Mouse (Mus musculus): ENCODE data around the gene Miga1.

Gene Miga1

GRCm38 (mm10) chr3:152245273-152245910 is 94.8 kb downstream of the Miga1 start:
- DNase-seq (ENCODE audit: low spot score in 2 of 2), result no peak

DNA sequence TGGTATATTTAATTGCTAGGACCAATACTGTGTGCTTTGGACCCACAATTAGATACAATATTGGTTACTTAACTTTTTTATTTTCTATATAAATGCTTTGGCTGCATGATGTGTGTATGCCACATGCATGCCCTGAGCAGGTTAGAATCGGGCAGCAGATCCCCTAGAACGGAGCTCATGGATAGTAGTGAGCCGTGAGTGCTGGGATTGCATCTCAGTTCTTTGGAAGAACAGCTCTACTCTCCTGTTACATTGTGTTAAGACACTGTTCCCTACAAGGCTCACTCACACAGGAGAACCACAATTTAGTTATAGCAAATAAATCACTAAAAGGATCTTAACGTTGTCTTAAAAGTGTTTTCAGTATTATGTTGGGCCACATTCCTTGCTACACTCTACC is 96.9 kb downstream of the Miga1 start:
- no peak for DNase-seq (ENCODE audit: low spot score in 2 of 2)

DNA sequence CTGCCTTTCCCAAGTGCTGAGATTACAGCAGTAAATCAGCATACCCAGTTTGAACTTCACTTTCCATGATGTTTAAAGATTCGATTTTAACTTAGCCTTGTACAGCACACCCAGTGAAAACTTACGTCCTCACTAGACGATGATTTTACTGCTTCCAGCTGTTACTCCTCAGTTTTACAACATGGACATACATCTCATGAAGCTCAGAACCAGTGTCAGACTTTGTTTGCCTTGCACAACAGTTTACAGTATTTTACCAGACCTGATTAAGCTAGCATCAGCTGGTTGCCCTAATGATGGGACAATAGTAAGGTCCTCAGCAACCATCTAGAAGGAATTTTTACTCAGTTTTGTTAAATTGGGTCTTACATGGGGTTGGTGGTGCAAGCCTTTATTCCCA is 99.1 kb downstream of the Miga1 start:
- no peak for DNase-seq (ENCODE audit: low spot score in 2 of 2)

- no peak for DNase-seq (ENCODE audit: low spot score in 2 of 2)
Observed at GRCm38 (mm10) chr3:152239592-152239991, 100.6 kb downstream of the Miga1 start.

DNA sequence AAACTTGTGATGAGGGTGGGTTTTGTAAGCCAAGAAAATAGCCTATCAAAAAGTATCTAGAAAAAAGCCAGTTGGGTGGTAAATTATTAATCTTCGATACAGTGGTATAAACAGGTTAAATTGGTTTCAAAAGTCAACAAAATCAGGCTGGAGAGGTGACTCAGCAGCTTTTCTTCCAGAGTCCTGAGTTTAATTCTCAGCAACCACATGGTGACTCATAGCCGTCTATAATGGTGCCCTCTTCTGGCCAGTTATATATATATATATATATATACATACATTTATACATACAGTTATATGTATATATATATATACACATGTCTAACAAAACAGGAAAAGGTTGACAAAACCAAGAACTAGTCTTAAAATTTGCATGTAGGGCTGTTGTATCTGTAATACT is 101.4 kb downstream of the Miga1 start:
- DNase-seq (ENCODE audit: low spot score in 2 of 2), result no peak

GRCm38 (mm10) chr3:152235805-152236204 is 104.4 kb downstream of the Miga1 start:
- DNase-seq (ENCODE audit: low spot score in 2 of 2), result no peak

- DNase-seq (ENCODE audit: low spot score in 2 of 2), result no peak
Observed at GRCm38 (mm10) chr3:152235238-152235637, 105.0 kb downstream of the Miga1 start.

GRCm38 (mm10) chr3:152231333-152232100 is 108.7 kb downstream of the Miga1 start:
- DNase-seq (ENCODE audit: low spot score in 2 of 2), result no peak

DNA sequence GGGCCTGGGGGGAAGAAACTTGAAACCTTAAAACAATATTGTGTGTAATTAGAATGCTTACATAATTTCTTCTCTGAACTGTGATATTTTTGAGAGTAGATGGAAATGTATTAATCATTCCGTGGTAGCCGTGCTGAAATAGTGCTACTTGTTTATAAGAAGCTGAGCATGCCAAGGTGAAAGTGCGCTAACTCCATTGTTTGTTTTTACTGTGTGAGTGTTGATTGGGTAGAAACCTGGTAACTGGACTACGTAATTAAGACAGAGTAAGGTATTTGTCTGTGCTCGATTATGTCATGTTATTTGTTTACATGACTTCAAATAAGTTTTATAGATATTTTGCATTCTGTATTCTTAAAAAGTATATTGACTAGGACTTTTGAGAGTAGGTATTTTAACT is 110.9 kb downstream of the Miga1 start:
- no peak for DNase-seq (ENCODE audit: low spot score in 2 of 2)

DNA sequence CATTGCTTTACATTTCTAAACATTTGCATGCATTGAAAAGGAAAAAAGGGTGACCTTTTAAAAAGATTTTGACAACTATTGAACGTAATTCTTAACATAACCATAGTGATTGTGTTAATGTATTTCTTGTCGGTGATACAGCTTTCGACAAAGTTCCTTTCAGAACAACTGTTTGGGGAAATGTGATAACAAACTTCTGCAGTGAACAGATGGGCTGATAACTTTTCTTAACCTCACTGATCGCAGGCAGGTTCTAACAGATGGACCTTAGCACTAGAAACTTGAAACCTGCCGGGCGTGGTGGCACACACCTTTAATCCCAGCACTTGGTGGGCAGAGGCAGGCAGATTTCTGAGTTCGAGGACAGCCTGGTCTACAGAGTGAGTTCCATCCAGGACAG is 111.4 kb downstream of the Miga1 start:
- no peak for DNase-seq (ENCODE audit: low spot score in 2 of 2)

- DNase-seq (ENCODE audit: low spot score in 2 of 2), result no peak
Observed at GRCm38 (mm10) chr3:152225906-152226305, 114.3 kb downstream of the Miga1 start.

DNA sequence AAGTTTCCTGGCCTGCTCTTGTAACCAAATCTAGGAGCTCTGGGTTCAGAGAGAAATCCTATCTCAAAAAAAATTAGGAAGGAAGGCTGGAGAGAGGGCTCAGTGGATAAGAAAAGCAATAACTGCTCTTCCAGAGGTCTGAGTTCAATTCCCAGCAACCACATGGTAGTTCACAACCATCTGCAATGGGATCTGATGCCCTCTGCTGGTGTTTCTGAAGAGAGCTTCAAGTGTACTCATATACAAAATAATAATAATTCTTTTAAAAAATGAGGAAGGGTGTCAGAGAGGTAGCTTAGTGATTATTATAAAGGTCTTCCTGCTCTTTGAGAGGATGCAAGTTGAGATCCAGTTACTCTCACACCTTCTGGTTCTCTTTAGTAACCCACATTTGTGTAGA is 115.3 kb downstream of the Miga1 start:
- no peak for DNase-seq (ENCODE audit: low spot score in 2 of 2)
